In genomic region chr9:13299190-13299589, GRCm38 (mm10) we compare ENCODE assay signal across 8 mouse cellular contexts. TPM values are rescaled to one million over a fixed set of nuclear protein-coding genes. Genes with fewer than 3 reads are reported as not detected.
DNase-seq lines count a peak whose midpoint lies in the region; ATAC-seq and TF ChIP-seq lines count a peak whose summit lies in the region.

No protein-coding gene starts in this region.

- H3K4me1 ChIP-seq in limb, embryonic 12.5 days (replicated peaks) = peaks cover 57% of the 10 kb centered on the region
- H3K4me1 ChIP-seq in small intestine, adult 2 months (ENCODE audit: control insufficient read depth, insufficient read depth, insufficient read length, low read length) = peaks cover 13% of the 10 kb centered on the region

- peak; percentile 20 for DNase-seq in adrenal gland, adult 2 months
- no peak for DNase-seq in adrenal gland, postnatal 36 days
- DNase-seq in heart, adult 8-10 months (ENCODE audit: low spot score) = peak; percentile 45
- no peak for DNase-seq in frontal cortex, postnatal 25 days (ENCODE audit: low spot score in 2 of 2)
- no peak for DNase-seq in urinary bladder, postnatal 4 days (ENCODE audit: low spot score in 2 of 2)

- no peak for ATAC-seq in limb, embryonic 12.5 days (ENCODE audit: insufficient number of reproducible peaks, insufficient read depth, low FRiP score, low TSS enrichment, low read depth)

- peaks cover 8% of the 10 kb centered on the region for H3K79me2 ChIP-seq in C2C12 (ENCODE audit: control insufficient read depth, insufficient read depth)

- H3K4me2 ChIP-seq in limb, embryonic 12.5 days = peak overlapping the region; percentile 96

- H3K79me3 ChIP-seq in C2C12 (ENCODE audit: low read depth) = peaks cover 2% of the 10 kb centered on the region

- H3K9me3 ChIP-seq in limb, embryonic 12.5 days = no peaks in the 10 kb centered on the region

- H3K4me3 ChIP-seq in C2C12 (ENCODE audit: insufficient read depth, poor library complexity, severe bottlenecking) = no peak overlapping the region
- peak overlapping the region; percentile 58 for H3K4me3 ChIP-seq in limb, embryonic 12.5 days (replicated peaks)
- H3K4me3 ChIP-seq in small intestine, adult 2 months (ENCODE audit: low read depth, low read length) = peak overlapping the region; percentile 22

- TF ChIP-seq CTCF in C2C12 (IDR thresholded peaks at IDR 0.05; ENCODE audit: control insufficient read depth, insufficient read depth, insufficient read length) = no peak
- TF ChIP-seq CTCF in small intestine, adult 2 months (IDR thresholded peaks at IDR 0.05; ENCODE audit: extremely low read depth, insufficient read length, insufficient replicate concordance, low read depth, low read length) = no peak

- H3ac ChIP-seq in C2C12 (ENCODE audit: control insufficient read depth, insufficient read length, low read depth) = no peak overlapping the region

- 81% methylated on average over 6 of the region's 6 CpGs for WGBS in limb, embryonic 12.5 days
- 74% methylated on average over 6 of the region's 6 CpGs for WGBS in small intestine, adult 2 months

- no peaks in the 10 kb centered on the region for H3K36me3 ChIP-seq in C2C12 (ENCODE audit: control insufficient read depth, insufficient read depth)
- no peaks in the 10 kb centered on the region for H3K36me3 ChIP-seq in limb, embryonic 12.5 days
- H3K36me3 ChIP-seq in small intestine, adult 2 months (ENCODE audit: control insufficient read depth, insufficient read depth, low read length) = no peaks in the 10 kb centered on the region

- TF ChIP-seq POLR2A in small intestine, adult 2 months (IDR thresholded peaks at IDR 0.05; ENCODE audit: low read depth, low read length) = no peak

- H3K27me3 ChIP-seq in C2C12 (ENCODE audit: control insufficient read depth, insufficient read depth, insufficient read length) = no peaks in the 10 kb centered on the region
- H3K27me3 ChIP-seq in limb, embryonic 12.5 days = no peaks in the 10 kb centered on the region
- H3K27me3 ChIP-seq in small intestine, adult 2 months (ENCODE audit: control insufficient read depth, insufficient read depth, low read length) = no peaks in the 10 kb centered on the region

- no peak overlapping the region for H3K9ac ChIP-seq in limb, embryonic 12.5 days (replicated peaks)

- H3K27ac ChIP-seq in limb, embryonic 12.5 days = no peak overlapping the region
- peak overlapping the region; percentile 40 for H3K27ac ChIP-seq in small intestine, adult 2 months (ENCODE audit: insufficient read depth, low read depth, low read length)

TF ChIP-seq in C2C12, 6 proteins besides CTCF, POLR2A, EP300 and RAD21:
- no peak for TF ChIP-seq MAX (IDR thresholded peaks at IDR 0.05)
- TF ChIP-seq MYOG (IDR thresholded peaks at IDR 0.05; ENCODE audit: control insufficient read depth, extremely low read depth, insufficient read length) = no peak
- peak; percentile 64 for TF ChIP-seq USF1 (IDR thresholded peaks at IDR 0.05; ENCODE audit: low read depth)

RNA-seq across cellular contexts. Expression of gene Maml2, which starts 1.4 kb away (rescaled TPM):
- total RNA-seq in adrenal gland, adult 2 months (2021) = 1 to 10 TPM; 5.7 to 7.2 TPM
- polyA plus RNA-seq in adrenal gland, adult 2 months (2012; rRNA removed) = 3.9 and 4.2 TPM in 2 replicates
- total RNA-seq in adrenal gland, postnatal 36 days (2021) = 1 to 10 TPM; 5.9 to 7.4 TPM
- 1.5 TPM for polyA plus RNA-seq in C2C12 (2012; fragmentation: generic; extraction: Trizol)
- total RNA-seq in heart, adult 8-10 months (2022) = 1 to 10 TPM; 5.0 to 6.1 (median 5.2) TPM
- polyA plus RNA-seq in limb, embryonic 12.5 days (2016; fragmentation: Nextera tagmentation; extraction: Ambion mirVana) = 12.2 and 12.5 TPM in 2 replicates
- 1.6 and 2.8 TPM in 2 replicates for polyA plus RNA-seq in small intestine, adult 2 months (2012; rRNA removed)

RNA-seq across cellular contexts. Expression of gene Ccdc82, which starts 52.4 kb away (rescaled TPM):
- 10 to 100 TPM; 12.8 to 15.0 TPM for total RNA-seq in adrenal gland, adult 2 months (2021)
- polyA plus RNA-seq in adrenal gland, adult 2 months (2012; rRNA removed) = 2.0 and 2.1 TPM in 2 replicates
- 10 to 100 TPM; 13.8 to 14.5 TPM for total RNA-seq in adrenal gland, postnatal 36 days (2021)
- polyA plus RNA-seq in C2C12 (2012; fragmentation: generic; extraction: Trizol) = 1.8 TPM
- 10 to 100 TPM in 1 of 4 experiments, 1 to 10 TPM in 3; 7.3 to 10.8 (median 8.6) TPM for total RNA-seq in heart, adult 8-10 months (2022)
- 5.5 and 6.0 TPM in 2 replicates for polyA plus RNA-seq in limb, embryonic 12.5 days (2016; fragmentation: Nextera tagmentation; extraction: Ambion mirVana)
- polyA plus RNA-seq in small intestine, adult 2 months (2012; rRNA removed) = 1.7 and 4.1 TPM in 2 replicates

RNA-seq across cellular contexts. Expression of gene Jrkl, which starts 53.6 kb away (rescaled TPM):
- total RNA-seq in adrenal gland, adult 2 months (2021) = 1 to 10 TPM; 5.4 to 8.1 TPM
- 0.04 and 0.06 TPM in 2 replicates for polyA plus RNA-seq in adrenal gland, adult 2 months (2012; rRNA removed)
- 1 to 10 TPM; 6.3 to 8.8 TPM for total RNA-seq in adrenal gland, postnatal 36 days (2021)
- 1.0 TPM for polyA plus RNA-seq in C2C12 (2012; fragmentation: generic; extraction: Trizol)
- 1 to 10 TPM; 4.1 to 5.8 (median 5.1) TPM for total RNA-seq in heart, adult 8-10 months (2022)
- polyA plus RNA-seq in limb, embryonic 12.5 days (2016; fragmentation: Nextera tagmentation; extraction: Ambion mirVana) = 10.9 and 11.4 TPM in 2 replicates
- polyA plus RNA-seq in small intestine, adult 2 months (2012; rRNA removed) = 0.03 and 0.09 TPM in 2 replicates

Comparison
In these comparisons a context has a peak if more than half of its experiments do, and no peak if none do; other contexts are left out.
1. DNase-seq: peak in adrenal gland, adult 2 months (single experiment) and heart, adult 8-10 months (single experiment); none in adrenal gland, postnatal 36 days (0 of 2), frontal cortex, postnatal 25 days (0 of 2) and urinary bladder, postnatal 4 days (0 of 2).